ENCODE assay signal across 8 mouse cellular contexts in the genomic region with DNA sequence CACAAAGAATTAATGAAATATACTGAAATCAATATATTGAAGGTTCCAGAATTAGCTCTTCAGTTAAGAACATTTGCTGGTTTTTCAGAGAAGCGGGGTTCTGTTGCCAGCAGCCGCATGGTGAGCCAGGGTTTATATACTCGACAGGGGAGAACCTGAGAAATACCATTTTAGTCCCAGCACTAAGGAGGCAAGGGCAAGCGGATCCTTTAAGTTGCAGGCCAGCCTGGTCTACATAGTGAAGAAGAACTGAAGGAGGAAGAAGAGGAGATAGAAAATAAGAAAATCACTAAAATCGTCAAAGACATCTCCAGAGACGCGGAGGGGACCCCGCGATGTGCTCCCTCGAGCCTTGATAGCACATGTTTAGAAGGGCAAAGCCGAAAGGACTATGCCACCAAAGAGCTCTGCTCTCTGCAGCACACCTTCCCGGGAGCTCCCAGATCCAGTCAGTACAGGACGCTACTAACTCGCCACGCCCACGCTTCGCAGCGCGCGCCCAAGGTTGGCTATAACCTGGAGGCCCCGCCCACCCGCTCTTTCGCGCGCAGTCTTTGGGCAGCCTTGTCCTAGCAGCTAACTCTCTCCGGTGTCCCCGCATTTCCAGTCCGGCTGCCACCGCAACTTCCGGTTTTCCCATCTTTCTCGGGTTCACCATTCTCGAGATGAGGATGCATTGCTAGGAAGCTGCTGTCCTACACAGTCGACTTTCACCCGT. TPM values are rescaled to one million over a fixed set of nuclear protein-coding genes. Genes with fewer than 3 reads are reported as not detected.
DNase-seq lines count a peak whose midpoint lies in the region; ATAC-seq and TF ChIP-seq lines count a peak whose summit lies in the region.

No protein-coding gene starts in this region.

- no peak for TF ChIP-seq EP300 in MEL (IDR thresholded peaks at IDR 0.05; ENCODE audit: low read depth in 1 of 2, low read length in 2 of 2)

- peak overlapping the region; percentile 53 for H3K27ac ChIP-seq in MEL (ENCODE audit: control insufficient read depth, low read depth, low read length)
- H3K27ac ChIP-seq in cerebellum, adult 2 months (ENCODE audit: insufficient read depth, low read length) = peak overlapping the region; percentile 70
- peak overlapping the region; percentile 80 for H3K27ac ChIP-seq in forebrain, postnatal 0 days (ENCODE audit: low read depth, low read length)
- peak overlapping the region; percentile 78 for H3K27ac ChIP-seq in lung, embryonic 15.5 days

- peak overlapping the region; percentile 71 for H3K9ac ChIP-seq in MEL (ENCODE audit: control insufficient read depth, low read depth, low read length, poor library complexity, severe bottlenecking)
- peak overlapping the region; percentile 64 for H3K9ac ChIP-seq in forebrain, postnatal 0 days
- H3K9ac ChIP-seq in lung, embryonic 15.5 days = peak overlapping the region; percentile 61

- no peak for TF ChIP-seq RAD21 in MEL (IDR thresholded peaks at IDR 0.05; ENCODE audit: low read depth, low read length)

- no peak for TF ChIP-seq CTCF in MEL (IDR thresholded peaks at IDR 0.05 in 2 of 3, conservative IDR thresholded peaks at IDR 0.05 in 1 of 3; ENCODE audit: control insufficient read depth in 1 of 3, insufficient read depth in 1 of 3, low read depth in 2 of 3, low read length in 3 of 3, poor library complexity in 1 of 3, severe bottlenecking in 1 of 3)
- TF ChIP-seq CTCF in cerebellum, adult 2 months (IDR thresholded peaks at IDR 0.05; ENCODE audit: borderline replicate concordance, insufficient read depth, low read depth, low read length) = no peak
- no peak for TF ChIP-seq CTCF in forebrain, postnatal 0 days (IDR thresholded peaks at IDR 0.05; ENCODE audit: low read depth)

- H3K4me3 ChIP-seq in MEL (ENCODE audit: control insufficient read depth in 1 of 2, insufficient read depth in 1 of 2, low read depth in 2 of 2, low read length in 2 of 2) = peak overlapping the region; percentile 64 to 82
- peak overlapping the region; percentile 79 for H3K4me3 ChIP-seq in cerebellum, adult 2 months (replicated peaks; ENCODE audit: insufficient read depth, low read depth, low read length)
- H3K4me3 ChIP-seq in forebrain, postnatal 0 days (ENCODE audit: low read depth, low read length) = peak overlapping the region; percentile 46
- H3K4me3 ChIP-seq in lung, embryonic 15.5 days = peak overlapping the region; percentile 44

- DNase-seq in MEL (ENCODE audit: low read depth, low spot score) = peak; percentile 98
- peak; percentile 99 for DNase-seq in cerebellum, adult 2 months
- DNase-seq in forebrain, postnatal 0 days = peak; percentile 97
- peak; percentile 96 for DNase-seq in heart, postnatal 4 days
- peak; percentile 93 to 96 for DNase-seq in layer of hippocampus, adult 8-10 months (ENCODE audit: low spot score in 2 of 2)
- DNase-seq in ovary, adult 18-20 months (ENCODE audit: low spot score) = peak; percentile 93
- DNase-seq in thymus, postnatal 0 days (ENCODE audit: low spot score) = peak; percentile 86

- H3K4me1 ChIP-seq in MEL (ENCODE audit: control insufficient read depth in 1 of 2, insufficient read depth in 2 of 2, low read length in 2 of 2) = peaks cover 0 to 4% of the 10 kb centered on the region in 2 experiments; a peak in 1 of 4 replicates
- no peaks in the 10 kb centered on the region for H3K4me1 ChIP-seq in cerebellum, adult 2 months (ENCODE audit: control insufficient read depth, insufficient read depth, low read length)
- no peaks in the 10 kb centered on the region for H3K4me1 ChIP-seq in forebrain, postnatal 0 days (ENCODE audit: insufficient read depth)
- peaks cover 6% of the 10 kb centered on the region for H3K4me1 ChIP-seq in lung, embryonic 15.5 days

- H3K36me3 ChIP-seq in MEL (ENCODE audit: control insufficient read depth in 1 of 2, insufficient read depth in 2 of 2, low read length in 2 of 2) = peaks cover 0 to 10% of the 10 kb centered on the region in 2 experiments; a peak in 2 of 4 replicates
- H3K36me3 ChIP-seq in forebrain, postnatal 0 days (ENCODE audit: insufficient read depth) = no peaks in the 10 kb centered on the region
- H3K36me3 ChIP-seq in lung, embryonic 15.5 days = no peaks in the 10 kb centered on the region

- peak; percentile 99 for ATAC-seq in forebrain, postnatal 0 days
- peak; percentile 99 for ATAC-seq in lung, embryonic 15.5 days (ENCODE audit: borderline replicate concordance, extremely low read depth, low FRiP score, low TSS enrichment)

- H3K9me3 ChIP-seq in MEL (replicated peaks; ENCODE audit: insufficient read depth, low read length) = no peaks in the 10 kb centered on the region
- no peaks in the 10 kb centered on the region for H3K9me3 ChIP-seq in forebrain, postnatal 0 days (ENCODE audit: low read length)
- H3K9me3 ChIP-seq in lung, embryonic 15.5 days = no peaks in the 10 kb centered on the region

- TF ChIP-seq POLR2A in MEL (IDR thresholded peaks at IDR 0.05; ENCODE audit: control insufficient read depth in 1 of 2, insufficient read depth in 1 of 2, low read depth in 1 of 2, low read length in 2 of 2, poor library complexity in 1 of 2) = peak in 1 of 2 experiments; percentile 83; a peak in 2 of 4 replicates
- peak; percentile 96 for TF ChIP-seq POLR2A in cerebellum, adult 2 months (IDR thresholded peaks at IDR 0.05; ENCODE audit: borderline replicate concordance, insufficient read depth, low read length)

- peak overlapping the region; percentile 75 for H3K4me2 ChIP-seq in forebrain, postnatal 0 days (ENCODE audit: low read depth)
- peak overlapping the region; percentile 73 for H3K4me2 ChIP-seq in lung, embryonic 15.5 days

- no peaks in the 10 kb centered on the region for H3K27me3 ChIP-seq in MEL (ENCODE audit: control insufficient read depth in 1 of 2, insufficient read depth in 2 of 2, low read length in 2 of 2)
- no peaks in the 10 kb centered on the region for H3K27me3 ChIP-seq in cerebellum, adult 2 months (ENCODE audit: control insufficient read depth, insufficient read depth, low read length)
- H3K27me3 ChIP-seq in forebrain, postnatal 0 days (ENCODE audit: insufficient read depth, low read length) = no peaks in the 10 kb centered on the region
- no peaks in the 10 kb centered on the region for H3K27me3 ChIP-seq in lung, embryonic 15.5 days

- 6% methylated on average over 34 of the region's 34 CpGs for WGBS in cerebellum, adult 2 months
- WGBS in forebrain, postnatal 0 days = 7% methylated on average over 34 of the region's 34 CpGs
- WGBS in lung, embryonic 15.5 days = 6% methylated on average over 34 of the region's 34 CpGs

- H3K79me2 ChIP-seq in MEL (ENCODE audit: control insufficient read depth, insufficient read depth, low read length, poor library complexity) = no peaks in the 10 kb centered on the region

TF ChIP-seq in MEL, 35 proteins besides CTCF, POLR2A, EP300 and RAD21 (continues in another document):
- TF ChIP-seq NELFE (IDR thresholded peaks at IDR 0.05; ENCODE audit: low read depth, low read length) = peak; percentile 68

RNA-seq across cellular contexts. Expression of a gene that starts 6.9 kb away (rescaled TPM):
- total RNA-seq in MEL (2012; rRNA removed) = 0.08 and 0.16 TPM in 2 replicates
- under 1 TPM in 1 of 2 experiments, not detected in 1; 0.38 TPM for polyA plus RNA-seq in MEL (2012; ENCODE audit: insufficient read depth in 1 of 2, insufficient read length in 2 of 2, low read depth in 1 of 2, low replicate concordance in 2 of 2, missing spikeins in 1 of 2)
- 25.6 and 27.2 TPM in 2 replicates for polyA plus RNA-seq in cerebellum, adult 2 months (2012; rRNA removed)
- 43.0 and 47.0 TPM in 2 replicates for total RNA-seq in forebrain, postnatal 0 days (2014; rRNA removed)
- 21.5 and 23.6 TPM in 2 replicates for polyA plus RNA-seq in forebrain, postnatal 0 days (2015; fragmentation: Nextera tagmentation; extraction: Ambion mirVana)
- 10 to 100 TPM in 1 of 2 experiments, 1 to 10 TPM in 1; 9.3 to 10.3 TPM for total RNA-seq in heart, postnatal 4 days (2021)
- total RNA-seq in layer of hippocampus, adult 8-10 months (2022) = 10 to 100 TPM; 28.9 to 32.6 (median 31.6) TPM
- 15.0 and 15.3 TPM in 2 replicates for polyA plus RNA-seq in lung, embryonic 15.5 days (2015; fragmentation: Nextera tagmentation; extraction: Ambion mirVana)
- 1.5 and 1.7 TPM in 2 replicates for polyA plus RNA-seq in thymus, postnatal 0 days (2015; fragmentation: Nextera tagmentation; extraction: Ambion mirVana)

RNA-seq across cellular contexts. Expression of a gene that starts 8.3 kb away (rescaled TPM):
- total RNA-seq in MEL (2012; rRNA removed) = not detected in 2 replicates
- polyA plus RNA-seq in MEL (2012; ENCODE audit: insufficient read depth in 1 of 2, insufficient read length in 2 of 2, low read depth in 1 of 2, low replicate concordance in 2 of 2, missing spikeins in 1 of 2) = under 1 TPM in 1 of 2 experiments, not detected in 1; 0.08 TPM
- 0.13 and 0.16 TPM in 2 replicates for polyA plus RNA-seq in cerebellum, adult 2 months (2012; rRNA removed)
- total RNA-seq in forebrain, postnatal 0 days (2014; rRNA removed) = not detected in 2 replicates
- 0.18 and 0.21 TPM in 2 replicates for polyA plus RNA-seq in forebrain, postnatal 0 days (2015; fragmentation: Nextera tagmentation; extraction: Ambion mirVana)
- total RNA-seq in heart, postnatal 4 days (2021) = not detected
- total RNA-seq in layer of hippocampus, adult 8-10 months (2022) = not detected
- 0.18 and 0.40 TPM in 2 replicates for polyA plus RNA-seq in lung, embryonic 15.5 days (2015; fragmentation: Nextera tagmentation; extraction: Ambion mirVana)
- polyA plus RNA-seq in thymus, postnatal 0 days (2015; fragmentation: Nextera tagmentation; extraction: Ambion mirVana) = 0.05 and 0.08 TPM in 2 replicates

RNA-seq across cellular contexts. Expression of a gene that starts 28.3 kb away (rescaled TPM):
- total RNA-seq in MEL (2012; rRNA removed) = 3.4 and 3.8 TPM in 2 replicates
- polyA plus RNA-seq in MEL (2012; ENCODE audit: insufficient read depth in 1 of 2, insufficient read length in 2 of 2, low read depth in 1 of 2, low replicate concordance in 2 of 2, missing spikeins in 1 of 2) = 1 to 10 TPM in 1 of 2 experiments, not detected in 1; 3.0 TPM
- polyA plus RNA-seq in cerebellum, adult 2 months (2012; rRNA removed) = 9.2 and 9.5 TPM in 2 replicates
- total RNA-seq in forebrain, postnatal 0 days (2014; rRNA removed) = 16.9 and 18.8 TPM in 2 replicates
- polyA plus RNA-seq in forebrain, postnatal 0 days (2015; fragmentation: Nextera tagmentation; extraction: Ambion mirVana) = 10.7 and 10.9 TPM in 2 replicates
- total RNA-seq in heart, postnatal 4 days (2021) = 1 to 10 TPM; 5.8 to 6.3 TPM
- total RNA-seq in layer of hippocampus, adult 8-10 months (2022) = 1 to 10 TPM; 6.2 to 8.4 (median 7.1) TPM
- 20.9 and 21.5 TPM in 2 replicates for polyA plus RNA-seq in lung, embryonic 15.5 days (2015; fragmentation: Nextera tagmentation; extraction: Ambion mirVana)
- 14.6 and 14.9 TPM in 2 replicates for polyA plus RNA-seq in thymus, postnatal 0 days (2015; fragmentation: Nextera tagmentation; extraction: Ambion mirVana)

RNA-seq across cellular contexts. Expression of a gene that starts 52.7 kb away (rescaled TPM):
- 0.03 TPM in 1 of 2 replicates, not detected in the other for total RNA-seq in MEL (2012; rRNA removed)
- under 1 TPM in 1 of 2 experiments, not detected in 1; 0.01 TPM for polyA plus RNA-seq in MEL (2012; ENCODE audit: insufficient read depth in 1 of 2, insufficient read length in 2 of 2, low read depth in 1 of 2, low replicate concordance in 2 of 2, missing spikeins in 1 of 2)
- 0.23 and 0.25 TPM in 2 replicates for polyA plus RNA-seq in cerebellum, adult 2 months (2012; rRNA removed)
- total RNA-seq in forebrain, postnatal 0 days (2014; rRNA removed) = 0.31 and 0.48 TPM in 2 replicates
- polyA plus RNA-seq in forebrain, postnatal 0 days (2015; fragmentation: Nextera tagmentation; extraction: Ambion mirVana) = 0.91 and 1.1 TPM in 2 replicates
- total RNA-seq in heart, postnatal 4 days (2021) = under 1 TPM; 0.48 to 0.50 TPM
- under 1 TPM; 0.19 to 0.34 (median 0.26) TPM for total RNA-seq in layer of hippocampus, adult 8-10 months (2022)
- polyA plus RNA-seq in lung, embryonic 15.5 days (2015; fragmentation: Nextera tagmentation; extraction: Ambion mirVana) = 0.41 and 0.53 TPM in 2 replicates
- polyA plus RNA-seq in thymus, postnatal 0 days (2015; fragmentation: Nextera tagmentation; extraction: Ambion mirVana) = 0.59 and 1.1 TPM in 2 replicates

Comparison
In these comparisons a context has a peak if more than half of its experiments do, and no peak if none do; other contexts are left out.
1. Peak in every context shown above with its lines: DNase-seq, ATAC-seq, H3K4me3 ChIP-seq and H3K27ac ChIP-seq.